Mouse (Mus musculus): ENCODE data around the gene Myo3a. TPM values are rescaled to one million over a fixed set of nuclear protein-coding genes. Genes with fewer than 3 reads are reported as not detected.

Myo3a gene
- polyA plus RNA-seq, 1 experiment from 2014 or later, result not detected

- H3K4me2 ChIP-seq, result no peak overlapping the region
- no peaks in the 10 kb centered on the region for H3K4me1 ChIP-seq (replicated peaks)
- H3K9ac ChIP-seq, result no peak overlapping the region
- WGBS, result 80% methylated on average over 1 of the region's 1 CpGs
- H3K9me3 ChIP-seq, result no peaks in the 10 kb centered on the region
- no peak overlapping the region for H3K27ac ChIP-seq (replicated peaks)
- 0 out of 2 replicates have a peak, but pooled peaks cover 4% of the 10 kb centered on the region for H3K36me3 ChIP-seq
- H3K27me3 ChIP-seq, result no peaks in the 10 kb centered on the region
- no peak for ATAC-seq (ENCODE audit: low FRiP score, low read depth)
- H3K4me3 ChIP-seq, result no peak overlapping the region
Observed at GRCm38 (mm10) chr2:22663731-22664130, 436.4 kb downstream of the Myo3a start.

Small RNA genes lying within 50 kb of the gene (microRNA-seq; reads per million reads assigned to microRNA genes)
- gene Gm23636 (not detected), gene Mir3967 (not detected)

Data from hindbrain, embryonic 15.5 days (tissue).